Comparison of ENCODE assay signal across 8 mouse cellular contexts in the genomic region with DNA sequence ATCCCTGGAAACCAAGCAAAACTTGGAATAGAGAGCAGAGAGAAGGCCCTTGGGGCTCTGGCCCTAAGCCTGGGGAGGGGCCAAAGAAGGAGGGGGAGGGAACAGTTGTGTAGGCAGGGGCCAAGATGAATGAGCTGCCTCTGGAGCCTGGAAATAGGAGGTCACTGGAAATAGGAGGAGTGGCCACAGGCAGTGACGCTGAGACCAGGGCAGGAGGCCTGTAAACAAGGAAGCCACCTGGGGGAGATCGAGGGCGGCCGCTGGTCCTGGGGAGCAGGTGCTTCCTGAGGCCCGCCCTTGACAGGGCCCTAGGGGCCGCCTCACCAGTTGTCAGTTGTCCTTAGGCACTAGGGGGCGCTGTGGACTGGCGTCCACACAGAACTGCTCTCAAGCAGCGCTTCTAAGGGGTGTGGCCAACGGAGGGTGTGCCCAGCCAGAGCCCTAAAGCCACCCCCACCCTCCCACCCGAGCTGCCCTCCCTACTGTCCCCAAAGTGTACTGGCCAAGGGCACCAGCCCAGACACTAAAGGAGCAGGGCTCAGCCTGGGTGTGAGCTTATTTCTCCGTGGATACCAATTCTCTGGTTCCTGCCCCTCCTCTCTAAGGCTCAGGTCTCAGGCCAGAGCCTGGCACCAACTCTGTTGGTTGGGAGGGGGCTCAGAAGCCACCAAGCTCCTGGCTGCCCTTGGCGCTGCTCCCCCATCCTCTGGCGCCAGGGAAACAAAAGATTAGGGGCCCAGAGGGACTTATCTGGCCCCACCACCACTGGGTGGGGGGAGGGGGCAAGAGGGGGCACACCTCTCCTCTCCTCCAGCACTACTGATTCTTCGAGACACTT. TPM values are rescaled to one million over a fixed set of nuclear protein-coding genes. Genes with fewer than 3 reads are reported as not detected.
A peak's percentile ranks its signal among the peaks of the same experiment; 100 is the strongest.
DNase-seq lines count a peak whose midpoint lies in the region; ATAC-seq and TF ChIP-seq lines count a peak whose summit lies in the region.

No protein-coding gene starts in this region.

- TF ChIP-seq EP300 in ES-Bruce4 (IDR thresholded peaks at IDR 0.05; ENCODE audit: insufficient read depth, low read depth, low read length) = 0 out of 2 replicates have a peak, but pooled peaks have one; percentile 19

- DNase-seq in adrenal gland, postnatal 14 days = peak; percentile 95
- peak; percentile 84 for DNase-seq in embryonic facial prominence, embryonic 11.5 days (ENCODE audit: low spot score)
- peak; percentile 94 for DNase-seq in heart, embryonic 10.5 days (ENCODE audit: low spot score)
- peak; percentile 96 for DNase-seq in lung, postnatal 10 days
- peak; percentile 94 for DNase-seq in retina, postnatal 1 day
- no peak for DNase-seq in frontal cortex, postnatal 14 days (ENCODE audit: low spot score in 2 of 2)

- TF ChIP-seq POLR2A in ES-Bruce4 (IDR thresholded peaks at IDR 0.05; ENCODE audit: insufficient read depth, low read length) = no peak

- H3K27me3 ChIP-seq in ES-Bruce4 (ENCODE audit: control insufficient read depth, insufficient read depth, low read length, poor library complexity, severe bottlenecking) = no peaks in the 10 kb centered on the region
- H3K27me3 ChIP-seq in embryonic facial prominence, embryonic 11.5 days (ENCODE audit: control insufficient read depth, insufficient read depth, low read length) = no peaks in the 10 kb centered on the region
- H3K27me3 ChIP-seq in heart, embryonic 10.5 days (ENCODE audit: insufficient read depth, poor library complexity, severe bottlenecking) = no peaks in the 10 kb centered on the region
- no peaks in the 10 kb centered on the region for H3K27me3 ChIP-seq in kidney, embryonic 14.5 days (ENCODE audit: control insufficient read depth, insufficient read depth, low read length)

- no peak overlapping the region for H3K4me3 ChIP-seq in ES-Bruce4 (ENCODE audit: low read depth, low read length)
- H3K4me3 ChIP-seq in embryonic facial prominence, embryonic 11.5 days (ENCODE audit: low read depth, low read length) = no peak overlapping the region
- peak overlapping the region; percentile 48 for H3K4me3 ChIP-seq in heart, embryonic 10.5 days
- H3K4me3 ChIP-seq in kidney, embryonic 14.5 days (ENCODE audit: low read length) = no peak overlapping the region

- H3K4me1 ChIP-seq in ES-Bruce4 (ENCODE audit: control insufficient read depth, insufficient read depth, low read length) = peaks cover 2% of the 10 kb centered on the region
- H3K4me1 ChIP-seq in embryonic facial prominence, embryonic 11.5 days (ENCODE audit: control insufficient read depth, insufficient read depth, low read length) = no peaks in the 10 kb centered on the region
- peaks cover 45% of the 10 kb centered on the region for H3K4me1 ChIP-seq in heart, embryonic 10.5 days
- H3K4me1 ChIP-seq in kidney, embryonic 14.5 days (ENCODE audit: control insufficient read depth, insufficient read depth, low read length) = peaks cover 29% of the 10 kb centered on the region

- no peak overlapping the region for H3K9ac ChIP-seq in ES-Bruce4 (ENCODE audit: low read depth, poor library complexity, severe bottlenecking)
- no peak overlapping the region; the same call in 1 of the 2 replicates for H3K9ac ChIP-seq in embryonic facial prominence, embryonic 11.5 days (replicated peaks; ENCODE audit: low read length)
- H3K9ac ChIP-seq in kidney, embryonic 14.5 days (ENCODE audit: low read depth, low read length) = no peak overlapping the region

- TF ChIP-seq CTCF in ES-Bruce4 (IDR thresholded peaks at IDR 0.05; ENCODE audit: low read depth, low read length) = peak; percentile 87

- H3K9me3 ChIP-seq in ES-Bruce4 (replicated peaks; ENCODE audit: control insufficient read depth, insufficient read depth, low read length, poor library complexity, severe bottlenecking) = no peaks in the 10 kb centered on the region
- no peaks in the 10 kb centered on the region for H3K9me3 ChIP-seq in embryonic facial prominence, embryonic 11.5 days (replicated peaks; ENCODE audit: control insufficient read depth, low read length)
- no peaks in the 10 kb centered on the region for H3K9me3 ChIP-seq in heart, embryonic 10.5 days
- H3K9me3 ChIP-seq in kidney, embryonic 14.5 days (ENCODE audit: control insufficient read depth, low read length) = no peaks in the 10 kb centered on the region

- H3K27ac ChIP-seq in ES-Bruce4 (ENCODE audit: insufficient read depth, low read length) = no peak overlapping the region
- H3K27ac ChIP-seq in embryonic facial prominence, embryonic 11.5 days (replicated peaks; ENCODE audit: low read depth, low read length) = no peak overlapping the region
- peak overlapping the region; percentile 86 for H3K27ac ChIP-seq in heart, embryonic 10.5 days
- peak overlapping the region; percentile 38; the same call in 1 of the 2 replicates for H3K27ac ChIP-seq in kidney, embryonic 14.5 days (ENCODE audit: low read depth, low read length)

- WGBS in embryonic facial prominence, embryonic 11.5 days = 4% methylated on average over 15 of the region's 15 CpGs
- 3% methylated on average over 15 of the region's 15 CpGs for WGBS in heart, embryonic 10.5 days
- 11% methylated on average over 13 of the region's 15 CpGs for WGBS in kidney, embryonic 14.5 days

- no peaks in the 10 kb centered on the region for H3K36me3 ChIP-seq in ES-Bruce4 (ENCODE audit: control insufficient read depth, insufficient read depth, low read length, poor library complexity, severe bottlenecking)
- peaks cover 6% of the 10 kb centered on the region; the same call in 1 of the 2 replicates for H3K36me3 ChIP-seq in embryonic facial prominence, embryonic 11.5 days (replicated peaks; ENCODE audit: control insufficient read depth, insufficient read depth, low read depth, low read length)
- H3K36me3 ChIP-seq in heart, embryonic 10.5 days = peaks cover 43% of the 10 kb centered on the region
- peaks cover 31% of the 10 kb centered on the region for H3K36me3 ChIP-seq in kidney, embryonic 14.5 days (ENCODE audit: control insufficient read depth, insufficient read depth, low read length)

- no peak overlapping the region; the same call in 1 of the 2 replicates for H3K4me2 ChIP-seq in embryonic facial prominence, embryonic 11.5 days (ENCODE audit: low read depth, low read length)
- peak overlapping the region; percentile 29 for H3K4me2 ChIP-seq in kidney, embryonic 14.5 days (replicated peaks; ENCODE audit: low read depth, low read length)

- peak; percentile 81 for ATAC-seq in embryonic facial prominence, embryonic 11.5 days (replicated peaks; ENCODE audit: insufficient number of reproducible peaks, low FRiP score, low TSS enrichment, low read depth)
- ATAC-seq in kidney, embryonic 14.5 days (ENCODE audit: low FRiP score, low TSS enrichment) = peak; percentile 83

RNA-seq across cellular contexts. Expression of a gene that starts 11.7 kb away (rescaled TPM):
- 11.7 and 12.8 TPM in 2 replicates for polyA plus RNA-seq in ES-Bruce4 (2011; ENCODE audit: insufficient read depth, insufficient read length, low read depth, missing spikeins)
- total RNA-seq in adrenal gland, postnatal 14 days (2021) = 18.1 and 18.6 TPM in 2 replicates
- 9.2 and 9.6 TPM in 2 replicates for polyA plus RNA-seq in embryonic facial prominence, embryonic 11.5 days (2014; fragmentation: Nextera tagmentation; extraction: Ambion mirVana)
- 17.4 and 18.6 TPM in 2 replicates for polyA plus RNA-seq in heart, embryonic 10.5 days (2016; fragmentation: Nextera tagmentation; extraction: Ambion mirVana)
- polyA plus RNA-seq in kidney, embryonic 14.5 days (2014; fragmentation: Nextera tagmentation; extraction: Ambion mirVana) = 7.1 and 13.3 TPM in 2 replicates

RNA-seq across cellular contexts. Expression of a gene that starts 25.4 kb away (rescaled TPM):
- polyA plus RNA-seq in ES-Bruce4 (2011; ENCODE audit: insufficient read depth, insufficient read length, low read depth, missing spikeins) = 0.18 TPM in 1 of 2 replicates, not detected in the other
- total RNA-seq in adrenal gland, postnatal 14 days (2021) = 13.7 and 14.4 TPM in 2 replicates
- 2.9 and 3.2 TPM in 2 replicates for polyA plus RNA-seq in embryonic facial prominence, embryonic 11.5 days (2014; fragmentation: Nextera tagmentation; extraction: Ambion mirVana)
- polyA plus RNA-seq in heart, embryonic 10.5 days (2016; fragmentation: Nextera tagmentation; extraction: Ambion mirVana) = 6.0 and 7.5 TPM in 2 replicates
- 4.9 and 8.3 TPM in 2 replicates for polyA plus RNA-seq in kidney, embryonic 14.5 days (2014; fragmentation: Nextera tagmentation; extraction: Ambion mirVana)

RNA-seq across cellular contexts. Expression of a gene that starts 29.1 kb away (rescaled TPM):
- 0.36 and 0.78 TPM in 2 replicates for polyA plus RNA-seq in ES-Bruce4 (2011; ENCODE audit: insufficient read depth, insufficient read length, low read depth, missing spikeins)
- total RNA-seq in adrenal gland, postnatal 14 days (2021) = 0.41 TPM in 1 of 2 replicates, not detected in the other
- polyA plus RNA-seq in embryonic facial prominence, embryonic 11.5 days (2014; fragmentation: Nextera tagmentation; extraction: Ambion mirVana) = 2.2 and 2.3 TPM in 2 replicates
- polyA plus RNA-seq in heart, embryonic 10.5 days (2016; fragmentation: Nextera tagmentation; extraction: Ambion mirVana) = 0.39 TPM in 1 of 2 replicates, not detected in the other
- 0.23 and 0.61 TPM in 2 replicates for polyA plus RNA-seq in kidney, embryonic 14.5 days (2014; fragmentation: Nextera tagmentation; extraction: Ambion mirVana)

RNA-seq across cellular contexts. Expression of a gene that starts 50.8 kb away (rescaled TPM):
- 3.6 and 3.8 TPM in 2 replicates for polyA plus RNA-seq in ES-Bruce4 (2011; ENCODE audit: insufficient read depth, insufficient read length, low read depth, missing spikeins)
- 3.7 and 6.2 TPM in 2 replicates for total RNA-seq in adrenal gland, postnatal 14 days (2021)
- 0.34 and 0.46 TPM in 2 replicates for polyA plus RNA-seq in embryonic facial prominence, embryonic 11.5 days (2014; fragmentation: Nextera tagmentation; extraction: Ambion mirVana)
- polyA plus RNA-seq in heart, embryonic 10.5 days (2016; fragmentation: Nextera tagmentation; extraction: Ambion mirVana) = 0.55 and 0.69 TPM in 2 replicates
- polyA plus RNA-seq in kidney, embryonic 14.5 days (2014; fragmentation: Nextera tagmentation; extraction: Ambion mirVana) = 0.38 and 1.0 TPM in 2 replicates

Comparison
In these comparisons a context has a peak if more than half of its experiments do, and no peak if none do; other contexts are left out.
1. H3K27ac ChIP-seq: peak in heart, embryonic 10.5 days (single experiment) and kidney, embryonic 14.5 days (single experiment); none in ES-Bruce4 (single experiment) and embryonic facial prominence, embryonic 11.5 days (single experiment).
2. DNase-seq: peak in adrenal gland, postnatal 14 days (single experiment), embryonic facial prominence, embryonic 11.5 days (single experiment), heart, embryonic 10.5 days (single experiment), lung, postnatal 10 days (single experiment) and retina, postnatal 1 day (single experiment); none in frontal cortex, postnatal 14 days (0 of 2).